Mouse (Mus musculus) left cerebral cortex, adult 8-10 months (tissue): Measurements from ENCODE around the gene Scand1. TPM values are rescaled to one million over a fixed set of nuclear protein-coding genes. Genes with fewer than 3 reads are reported as not detected.

Source experiments
- microRNA-seq, 2 experiments: library from miRNA; unstranded; fragments of <30 nt; microRNA quantifications; one replicate each; pipeline ENCODE4 v1.2.0; 2022
- total RNA-seq, 4 experiments: library from RNA; stranded (reverse); gene quantifications; 2 replicates each; pipeline ENCODE4 v1.2.4; 2022

The Scand1 gene
- total RNA-seq, 4 experiments from 2014 or later: 65.6 to 78.5 (median 72.1) TPM

Small RNA genes lying within 50 kb of the gene (microRNA-seq; reads per million reads assigned to microRNA genes)
- gene Gm22759: 0 reads per million in 2 experiments

Other genes with a start within 250 kb of the Scand1 start
- gene Spag4, start 247.5 kb downstream of the Scand1 start, total RNA-seq: 1 to 10 TPM; 2.9 to 4.0 (median 3.7) TPM
- gene Cpne1, start 200.7 kb downstream of the Scand1 start, total RNA-seq: 10 to 100 TPM; 25.2 to 37.8 (median 34.2) TPM
- gene Rbm12, start 200.7 kb downstream of the Scand1 start, total RNA-seq: 10 to 100 TPM; 23.0 to 35.0 (median 26.7) TPM
- gene Gm28036, start 185.6 kb downstream of the Scand1 start, total RNA-seq: 10 to 100 TPM; 10.4 to 33.0 (median 23.4) TPM
- gene Romo1, start 168.7 kb downstream of the Scand1 start, total RNA-seq: 100 to 1,000 TPM; 115 to 163 (median 132) TPM
- gene Nfs1, start 168.5 kb downstream of the Scand1 start, total RNA-seq: 10 to 100 TPM; 40.8 to 43.5 (median 42.8) TPM
- gene Rbm39, start 132.5 kb downstream of the Scand1 start, total RNA-seq: 100 to 1,000 TPM; 276 to 295 (median 278) TPM
- gene Phf20, start 116.2 kb downstream of the Scand1 start, total RNA-seq: 10 to 100 TPM; 72.9 to 93.9 (median 80.2) TPM
- 1 to 10 TPM; 4.5 to 8.3 (median 7.3) TPM for gene Cnbd2, start 405 bp downstream of the Scand1 start, total RNA-seq
- 100 to 1,000 TPM; 359 to 405 (median 385) TPM for gene Epb41l1, start 108.2 kb upstream of the Scand1 start, total RNA-seq
- gene Aar2, start 234.9 kb upstream of the Scand1 start, total RNA-seq: 10 to 100 TPM; 34.8 to 36.6 (median 35.9) TPM